Mouse (Mus musculus) embryonic fibroblast, embryonic 13.5 days (primary cell): Measurements from ENCODE around the gene Wscd2. TPM values are rescaled to one million over a fixed set of nuclear protein-coding genes. Genes with fewer than 3 reads are reported as not detected.

Experiments
- H3K27ac ChIP-seq: 2 replicates; pipeline ENCODE4 v1.5.1; 2012; ENCODE audit warnings: low read length, control low read depth, inconsistent platforms; ENCODE audit not compliant: insufficient read depth
- H3K4me1 ChIP-seq: 2 replicates; pipeline ENCODE4 v1.6.1; 2011; ENCODE audit warnings: low read length; ENCODE audit not compliant: control insufficient read depth, insufficient read depth
- H3K4me3 ChIP-seq: 2 replicates; pipeline ENCODE4 v1.5.1; 2011; ENCODE audit warnings: mild to moderate bottlenecking, control low read depth, low read length; ENCODE audit not compliant: insufficient read depth
- CTCF ChIP-seq: IDR thresholded peaks from 2 replicates; pipeline ENCODE4 v1.5.1; 2011; ENCODE audit warnings: mild to moderate bottlenecking, control low read depth, low read length, moderate library complexity, borderline replicate concordance; ENCODE audit not compliant: insufficient read depth
- POLR2A ChIP-seq: IDR thresholded peaks from 2 replicates; pipeline ENCODE4 v1.6.1; 2011; ENCODE audit warnings: low read depth, mild to moderate bottlenecking, control low read depth, low read length, moderate library complexity
- polyA plus RNA-seq: library from polyadenylated mRNA; stranded (reverse); fragments of >200 nt; gene quantifications from 2 replicates; pipeline ENCODE4 v1.2.4, GENCODE M21; 2011; ENCODE audit warnings: low read depth; ENCODE audit not compliant: missing spikeins, insufficient read length

The Wscd2 gene
- polyA plus RNA-seq, 1 experiment, result 4.1 TPM

DNA sequence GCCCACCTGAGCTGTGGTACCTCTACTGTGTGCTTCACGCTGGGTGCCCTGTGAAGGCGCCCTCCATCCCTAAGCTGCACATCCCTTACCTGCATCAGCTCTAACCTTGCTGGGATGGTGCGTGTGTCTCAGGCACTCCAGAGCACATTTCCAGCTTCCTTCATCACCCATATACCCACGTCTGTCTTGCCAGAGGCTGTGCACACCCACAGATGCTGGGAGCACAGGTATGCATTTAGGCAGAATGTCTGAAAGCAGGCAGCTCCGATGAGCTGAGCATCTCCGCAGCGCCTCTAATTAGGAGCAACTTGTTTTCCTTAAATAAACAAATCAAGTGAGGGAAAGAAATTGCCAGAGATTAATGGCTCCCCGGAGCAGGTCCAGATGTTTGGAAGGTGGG is 3.9 kb downstream of the Wscd2 start:
- no peaks in the 10 kb centered on the region for H3K4me1 ChIP-seq
- no peak overlapping the region for H3K27ac ChIP-seq
- no peak overlapping the region for H3K4me3 ChIP-seq
- TF ChIP-seq CTCF, result no peak
- no peak for TF ChIP-seq POLR2A

DNA sequence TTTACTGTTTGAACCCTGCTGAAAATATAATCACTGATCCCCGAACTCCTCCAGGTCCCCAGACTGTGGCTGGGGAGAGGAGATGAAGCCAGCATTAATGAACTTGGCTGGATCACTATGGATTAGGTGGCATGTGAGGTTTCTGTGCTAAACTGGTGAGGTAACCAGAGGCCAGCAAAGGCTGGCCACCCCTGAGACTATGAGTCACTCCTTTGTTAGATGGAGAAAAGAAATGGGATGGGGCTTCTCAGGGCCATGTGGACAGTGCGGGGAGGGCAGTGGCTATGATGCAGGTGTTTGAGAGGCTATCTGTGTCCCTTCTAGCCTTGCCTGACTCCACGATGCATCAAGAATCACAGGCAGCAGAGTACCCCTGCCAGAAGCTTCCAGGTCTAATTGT is 6.8 kb downstream of the Wscd2 start:
- no peaks in the 10 kb centered on the region for H3K4me1 ChIP-seq
- no peak overlapping the region for H3K27ac ChIP-seq
- TF ChIP-seq POLR2A, result no peak
- TF ChIP-seq CTCF, result no peak
- H3K4me3 ChIP-seq, result no peak overlapping the region

DNA sequence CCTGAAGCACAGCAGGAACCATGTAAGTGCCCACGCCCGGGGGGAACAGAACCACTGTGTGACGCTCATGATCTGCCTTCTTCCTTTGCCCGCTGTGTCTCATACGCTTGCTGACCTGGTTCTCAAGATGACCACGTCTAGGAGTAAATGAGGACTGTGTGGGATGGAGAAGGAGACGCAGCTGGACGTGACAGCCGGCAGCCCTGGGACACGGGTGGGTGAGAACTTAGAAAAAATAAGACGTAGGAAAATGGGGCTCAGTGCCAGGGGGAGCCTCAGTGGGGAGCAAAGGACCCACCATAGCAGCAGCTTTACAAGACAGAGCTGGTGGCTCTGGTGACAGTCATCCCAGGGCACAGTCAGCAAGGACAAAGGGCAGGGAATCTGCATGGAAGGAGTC is 9.3 kb downstream of the Wscd2 start:
- Histone ChIP-seq H3K4me1 (no peaks in the 10 kb centered on the region), H3K4me3 (no peak overlapping the region), H3K27ac (no peak overlapping the region)
- TF ChIP-seq POLR2A (no peak), CTCF (no peak)

DNA sequence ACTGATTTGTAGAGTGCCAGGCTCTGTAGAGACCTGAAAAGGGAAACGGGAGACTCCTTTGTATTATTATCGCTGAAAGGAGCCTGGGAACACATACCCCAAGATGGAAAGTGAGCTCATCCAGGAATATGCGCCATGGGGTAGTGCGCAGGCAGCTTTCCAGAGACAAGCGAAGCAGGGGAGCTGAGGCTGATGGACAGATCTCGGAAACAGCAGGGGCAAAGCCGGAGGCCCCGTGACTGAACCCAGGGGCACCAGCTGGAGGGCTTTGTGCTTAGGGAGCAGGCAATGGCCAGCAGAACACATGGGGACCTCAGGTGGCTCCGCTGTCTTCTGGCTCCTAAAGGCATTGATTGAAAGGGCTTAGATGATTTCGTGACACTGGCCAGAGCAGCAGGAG is 13.1 kb downstream of the Wscd2 start:
- TF ChIP-seq CTCF, result no peak
- no peak for TF ChIP-seq POLR2A
- Histone ChIP-seq H3K4me1 (no peaks in the 10 kb centered on the region), H3K27ac (no peak overlapping the region), H3K4me3 (no peak overlapping the region)

DNA sequence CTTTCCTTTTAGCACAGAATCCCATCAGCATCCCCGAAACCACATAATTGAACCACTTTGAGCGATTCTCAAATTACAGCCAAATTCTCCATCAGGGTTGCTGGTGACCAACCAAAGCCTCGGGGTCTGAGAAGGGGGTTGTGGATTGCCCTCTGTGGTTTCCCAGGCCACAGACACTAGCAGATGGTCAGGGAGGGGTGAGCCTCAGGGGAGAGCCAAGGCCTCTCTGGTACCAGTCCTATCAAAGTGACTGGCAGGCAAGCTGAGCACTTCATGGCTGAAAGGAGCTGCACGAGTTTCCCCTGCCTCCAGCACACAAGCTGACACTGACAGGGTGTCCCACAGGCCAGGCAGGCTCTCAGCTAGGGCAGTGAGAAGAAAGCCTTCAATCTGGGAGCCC is 14.5 kb downstream of the Wscd2 start:
- TF ChIP-seq CTCF (no peak), POLR2A (no peak)
- H3K27ac ChIP-seq, result no peak overlapping the region
- no peak overlapping the region for H3K4me3 ChIP-seq
- no peaks in the 10 kb centered on the region for H3K4me1 ChIP-seq

DNA sequence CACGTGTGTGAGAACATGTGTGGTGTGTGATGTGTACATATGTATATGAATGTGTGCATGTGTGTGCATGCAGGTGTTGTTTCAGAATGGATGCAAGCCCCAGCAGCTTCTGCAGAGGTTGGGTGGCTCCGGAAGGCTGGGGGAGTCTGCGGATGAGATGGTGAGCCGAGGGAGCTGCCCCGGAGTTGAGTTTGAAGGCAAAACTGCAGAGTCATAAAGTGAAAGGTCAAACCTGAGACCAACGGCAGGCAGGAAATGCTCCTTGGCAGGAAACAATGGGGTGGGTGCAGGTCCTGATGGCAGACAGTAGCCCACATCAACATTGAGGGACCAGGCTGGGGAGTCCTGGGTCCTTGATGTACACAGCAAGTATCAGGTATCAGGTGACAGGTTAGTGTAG is 15.9 kb downstream of the Wscd2 start:
- no peak for TF ChIP-seq CTCF
- no peak for TF ChIP-seq POLR2A
- Histone ChIP-seq H3K4me3 (no peak overlapping the region), H3K4me1 (no peaks in the 10 kb centered on the region), H3K27ac (no peak overlapping the region)

DNA sequence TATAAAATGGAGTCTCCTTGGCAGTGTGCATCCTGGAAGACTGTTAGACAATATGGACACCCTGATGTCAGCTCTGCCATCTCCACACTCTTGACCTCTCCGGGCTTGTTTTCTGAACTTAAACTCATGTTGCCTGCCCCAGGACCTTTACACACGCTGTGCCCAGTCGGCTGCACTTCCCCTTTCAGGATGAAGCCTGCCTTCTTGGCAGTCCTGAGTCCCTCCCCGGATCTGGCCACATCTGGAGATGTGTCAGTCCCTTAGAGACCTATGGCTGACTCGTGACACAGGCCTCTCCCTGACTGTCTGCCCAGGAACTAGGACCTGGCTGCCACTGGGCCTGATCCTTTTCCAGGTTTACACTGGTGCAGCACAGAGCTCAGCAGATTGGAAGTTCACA is 16.6 kb downstream of the Wscd2 start:
- TF ChIP-seq POLR2A (no peak), CTCF (no peak)
- no peaks in the 10 kb centered on the region for H3K4me1 ChIP-seq
- H3K27ac ChIP-seq, result no peak overlapping the region
- no peak overlapping the region for H3K4me3 ChIP-seq

DNA sequence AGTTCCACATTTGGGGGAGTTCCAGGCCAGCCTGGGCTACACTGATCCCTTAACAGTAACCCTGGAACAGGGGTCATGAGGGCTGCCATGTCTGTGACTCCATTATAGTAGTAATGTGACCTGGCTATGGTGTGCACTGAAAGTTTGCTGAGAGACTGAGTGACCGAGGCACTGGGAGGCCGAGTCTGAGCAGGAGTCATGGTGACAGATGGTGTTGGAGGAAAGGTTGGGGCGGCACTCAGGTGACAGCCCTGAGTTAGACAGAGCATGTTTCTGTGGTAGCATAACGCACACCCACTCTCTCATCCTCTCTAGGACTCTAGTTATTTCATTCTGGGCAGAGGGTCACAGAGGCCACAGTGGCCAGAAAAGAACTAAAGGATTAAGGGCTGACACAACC is 19.0 kb downstream of the Wscd2 start:
- TF ChIP-seq CTCF, result no peak
- no peak for TF ChIP-seq POLR2A
- H3K4me1 ChIP-seq, result no peaks in the 10 kb centered on the region
- H3K27ac ChIP-seq, result no peak overlapping the region
- H3K4me3 ChIP-seq, result no peak overlapping the region

DNA sequence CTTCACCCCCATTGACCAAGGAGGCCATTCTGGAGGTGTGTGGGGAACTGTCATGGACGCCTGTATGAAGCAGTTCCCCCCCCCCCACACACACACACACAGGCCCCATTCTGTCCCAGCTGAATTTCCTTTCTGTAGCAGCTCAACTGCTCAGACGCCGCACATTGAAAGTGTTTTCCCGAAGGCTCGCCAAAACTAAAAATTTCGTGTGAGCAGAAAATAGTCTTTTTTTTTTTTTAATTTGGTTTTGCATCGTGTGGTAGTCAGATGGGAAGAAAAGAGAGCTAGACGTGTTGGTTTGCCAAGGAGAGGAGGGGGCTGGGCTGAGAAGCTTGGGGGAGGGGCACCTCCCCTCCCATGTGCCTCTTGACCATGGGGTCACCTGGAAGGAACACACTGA is 23.5 kb downstream of the Wscd2 start:
- H3K4me1 ChIP-seq, result no peaks in the 10 kb centered on the region
- no peak overlapping the region for H3K4me3 ChIP-seq
- TF ChIP-seq POLR2A (no peak), CTCF (no peak)
- H3K27ac ChIP-seq, result no peak overlapping the region

DNA sequence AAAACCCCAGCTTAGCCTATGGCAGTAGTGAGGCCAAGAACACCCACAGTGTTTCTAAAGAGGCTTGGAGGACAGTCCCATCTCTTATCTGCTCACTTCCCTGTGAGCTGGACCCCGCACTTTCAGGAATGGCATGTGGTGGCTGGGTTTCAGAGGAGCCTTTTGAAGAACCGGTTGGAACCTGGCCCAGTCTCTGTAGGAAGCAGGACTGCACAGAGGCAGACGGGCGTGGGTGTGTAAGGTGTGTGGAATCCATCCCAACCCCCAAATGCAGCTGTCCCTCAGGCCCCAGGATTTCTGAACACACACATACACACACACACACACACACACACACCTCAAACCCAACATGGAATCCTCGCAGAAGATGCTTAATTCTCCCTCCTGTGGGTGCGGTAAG is 23.9 kb downstream of the Wscd2 start:
- no peak overlapping the region for H3K27ac ChIP-seq
- H3K4me3 ChIP-seq, result no peak overlapping the region
- H3K4me1 ChIP-seq, result no peaks in the 10 kb centered on the region
- TF ChIP-seq POLR2A (no peak), CTCF (no peak)

DNA sequence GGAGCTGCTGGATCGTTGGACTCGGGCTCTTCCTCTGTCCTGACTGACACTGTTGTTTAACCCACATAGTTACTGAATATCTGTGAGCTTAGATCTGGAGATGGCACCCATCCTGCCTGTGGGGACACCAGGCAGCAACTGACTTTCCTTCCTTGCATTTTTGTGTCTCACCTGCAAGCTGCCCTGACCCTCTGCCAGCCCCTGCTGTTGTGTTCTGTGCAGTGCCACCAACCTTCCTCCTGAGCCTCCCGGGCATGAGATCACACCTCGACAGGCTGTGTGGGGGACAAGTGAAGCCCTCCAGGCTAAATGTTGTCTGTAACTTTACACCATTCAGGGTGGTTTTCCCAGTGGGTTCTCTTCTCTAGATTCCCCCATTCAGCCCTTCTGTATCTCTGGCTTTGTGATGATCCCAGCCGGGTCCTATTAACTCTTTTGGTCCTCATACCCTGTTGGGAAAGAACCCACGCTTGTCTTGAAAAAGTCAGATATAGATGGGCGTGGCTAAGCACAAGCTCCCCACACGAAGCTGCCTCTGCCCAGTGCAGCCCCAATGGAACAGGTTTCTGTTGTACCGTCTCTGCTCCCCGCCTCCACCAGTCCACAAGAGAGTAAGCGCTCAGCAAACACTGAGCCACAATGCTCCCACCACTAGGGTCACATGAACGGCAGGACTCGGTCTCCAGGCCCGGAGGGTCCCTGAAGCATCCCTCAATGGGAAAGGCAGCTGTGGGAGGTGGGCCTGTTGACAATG is 26.2 kb downstream of the Wscd2 start:
- TF ChIP-seq POLR2A, result no peak
- no peak for TF ChIP-seq CTCF
- no peaks in the 10 kb centered on the region for H3K4me1 ChIP-seq
- no peak overlapping the region for H3K4me3 ChIP-seq
- no peak overlapping the region for H3K27ac ChIP-seq

DNA sequence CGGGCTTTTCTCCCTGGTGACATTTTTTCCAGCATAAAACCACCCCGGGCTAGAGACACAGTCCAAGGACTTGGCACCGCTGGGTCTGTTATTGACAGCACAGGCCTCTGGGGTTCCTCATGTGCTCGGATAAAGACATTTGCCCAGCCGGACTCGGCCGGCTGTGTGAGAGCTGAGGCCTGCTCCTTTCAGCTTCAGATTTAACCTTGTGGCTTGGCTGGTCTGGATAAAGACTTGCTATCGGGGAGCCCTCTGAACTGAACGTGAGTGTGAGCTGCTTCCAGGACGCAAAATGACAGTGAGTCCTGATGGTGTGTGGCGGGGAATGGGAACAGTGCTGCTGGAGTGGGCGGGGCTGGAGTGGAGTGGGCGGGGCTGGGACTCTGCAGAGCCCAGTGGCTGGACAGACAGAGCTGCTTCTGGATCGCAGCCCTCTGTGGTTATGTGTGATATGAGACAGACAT is 26.8 kb downstream of the Wscd2 start:
- Histone ChIP-seq H3K4me1 (no peaks in the 10 kb centered on the region), H3K4me3 (no peak overlapping the region), H3K27ac (no peak overlapping the region)
- TF ChIP-seq CTCF (no peak), POLR2A (no peak)
